Mouse (Mus musculus) neural tube, embryonic 11.5 days (tissue): Measurements from ENCODE around the gene Tmem151b. TPM values are rescaled to one million over a fixed set of nuclear protein-coding genes. Genes with fewer than 3 reads are reported as not detected.

Experiments
- ATAC-seq: fragments of 200-750 bp; cut with Nextera tagmentation; 2 replicates; pipeline ENCODE4 v1.8.0; 2017; ENCODE audit warnings: moderate number of reproducible peaks, mild to moderate bottlenecking, moderate TSS enrichment, moderate library complexity; ENCODE audit not compliant: insufficient read depth, low FRiP score, low TSS enrichment
- DNase-seq: peaks from one replicate; pipeline ENCODE4 v3.0.0-alpha.2; 2015; ENCODE audit warnings: low spot score
- H3K27ac ChIP-seq: fragments of 300-500 bp; sonication (generic); 2 replicates; pipeline ENCODE4 v1.5.1; 2014; ENCODE audit warnings: low read depth, mild to moderate bottlenecking, low read length
- H3K27me3 ChIP-seq: fragments of 300-500 bp; sonication (generic); 2 replicates; pipeline ENCODE4 v1.6.1; 2014; ENCODE audit warnings: mild to moderate bottlenecking, low read length, mixed read lengths; ENCODE audit not compliant: control insufficient read depth, insufficient read depth
- H3K36me3 ChIP-seq: fragments of 300-500 bp; sonication (generic); 2 replicates; pipeline ENCODE4 v1.6.1; 2014; ENCODE audit warnings: mild to moderate bottlenecking, low read length, moderate library complexity, mixed read lengths; ENCODE audit not compliant: control insufficient read depth, insufficient read depth
- H3K4me1 ChIP-seq: fragments of 300-500 bp; sonication (generic); 2 replicates; pipeline ENCODE4 v1.6.1; 2014; ENCODE audit warnings: low read length, mixed read lengths; ENCODE audit not compliant: control insufficient read depth, insufficient read depth
- H3K4me2 ChIP-seq: fragments of 300-500 bp; sonication (generic); 2 replicates; pipeline ENCODE4 v1.6.1; 2014; ENCODE audit warnings: low read depth, mild to moderate bottlenecking, moderate library complexity
- H3K4me3 ChIP-seq: fragments of 300-500 bp; sonication (generic); 2 replicates; pipeline ENCODE4 v1.5.1; 2014; ENCODE audit warnings: low read depth, low read length
- H3K9ac ChIP-seq: fragments of 300-500 bp; sonication (generic); 2 replicates; pipeline ENCODE4 v1.6.1; 2014; ENCODE audit warnings: mild to moderate bottlenecking, low read length
- H3K9me3 ChIP-seq: fragments of 300-500 bp; sonication (generic); 2 replicates; pipeline ENCODE4 v1.6.1; 2016; ENCODE audit warnings: low read length; ENCODE audit not compliant: control insufficient read depth
- WGBS: fragments of 180-500 bp; shearing (Covaris S2); extraction: QIAGEN DNeasy Blood & Tissue Kit; methylation state at CpG from one replicate; pipeline ENCODE4 v1.1.7; 2014; 5-methylcytosine and 5-hydroxymethylcytosine counted together
- polyA plus RNA-seq: library from polyadenylated mRNA; unstranded; fragments of >200 nt; fragmentation: Nextera tagmentation; extraction: Ambion mirVana; gene quantifications from 2 replicates; pipeline ENCODE4 v1.2.1, GENCODE M21; 2014

Gene Tmem151b
- polyA plus RNA-seq, 1 experiment from 2014 or later = 6.2 TPM

GRCm38 (mm10) chr17:45559732-45560525 lies 10.5 kb upstream of the Tmem151b start:
- no peak overlapping the region for H3K4me3 ChIP-seq
- peaks cover 10% of the 10 kb centered on the region for H3K4me1 ChIP-seq
- no peak overlapping the region for H3K27ac ChIP-seq
- peaks cover 7% of the 10 kb centered on the region for H3K27me3 ChIP-seq
- no peaks in the 10 kb centered on the region for H3K9me3 ChIP-seq
- WGBS = 89% methylated on average over 15 of the region's 15 CpGs
- ATAC-seq (no peak), DNase-seq (no peak)
- H3K9ac ChIP-seq = no peak overlapping the region
- H3K4me2 ChIP-seq = no peak overlapping the region
- H3K36me3 ChIP-seq = no peaks in the 10 kb centered on the region

GRCm38 (mm10) chr17:45557998-45558862 lies 8.8 kb upstream of the Tmem151b start:
- Histone ChIP-seq H3K27ac (no peak overlapping the region), H3K4me1 (peaks cover 5% of the 10 kb centered on the region; the same call in 1 of the 2 replicates), H3K9me3 (no peaks in the 10 kb centered on the region), H3K27me3 (peaks cover 7% of the 10 kb centered on the region), H3K9ac (no peak overlapping the region), H3K4me2 (no peak overlapping the region), H3K36me3 (no peaks in the 10 kb centered on the region), H3K4me3 (no peak overlapping the region)
- 74% methylated on average over 16 of the region's 16 CpGs for WGBS
- ATAC-seq (no peak), DNase-seq (no peak)

- Histone ChIP-seq H3K9me3 (no peaks in the 10 kb centered on the region), H3K4me1 (peaks cover 5% of the 10 kb centered on the region; the same call in 1 of the 2 replicates), H3K4me3 (no peak overlapping the region), H3K27me3 (peaks cover 7% of the 10 kb centered on the region), H3K36me3 (no peaks in the 10 kb centered on the region), H3K27ac (no peak overlapping the region), H3K9ac (no peak overlapping the region), H3K4me2 (no peak overlapping the region)
- no peak for DNase-seq
- ATAC-seq = no peak
- WGBS = 75% methylated on average over 7 of the region's 7 CpGs
These were observed 7.9 kb upstream of the Tmem151b start for GRCm38 (mm10) chr17:45557246-45557824.

GRCm38 (mm10) chr17:45556514-45557245 lies 7.2 kb upstream of the Tmem151b start:
- 77% methylated on average over 3 of the region's 3 CpGs for WGBS
- ATAC-seq (no peak), DNase-seq (no peak)
- Histone ChIP-seq H3K4me3 (peak overlapping the region; percentile 46), H3K9ac (no peak overlapping the region), H3K27ac (no peak overlapping the region), H3K4me2 (peak overlapping the region; percentile 88), H3K27me3 (peaks cover 7% of the 10 kb centered on the region), H3K36me3 (no peaks in the 10 kb centered on the region), H3K9me3 (no peaks in the 10 kb centered on the region), H3K4me1 (peaks cover 5% of the 10 kb centered on the region; the same call in 1 of the 2 replicates)

- H3K27ac ChIP-seq = no peak overlapping the region
- H3K4me1 ChIP-seq = peaks cover 5% of the 10 kb centered on the region; the same call in 1 of the 2 replicates
- peaks cover 7% of the 10 kb centered on the region for H3K27me3 ChIP-seq
- H3K9ac ChIP-seq = peak overlapping the region; percentile 68
- no peaks in the 10 kb centered on the region for H3K36me3 ChIP-seq
- H3K4me3 ChIP-seq = peak overlapping the region; percentile 46
- DNase-seq (no peak), ATAC-seq (no peak)
- WGBS = 5% methylated on average over 14 of the region's 14 CpGs
- peak overlapping the region; percentile 88 for H3K4me2 ChIP-seq
- no peaks in the 10 kb centered on the region for H3K9me3 ChIP-seq
These were observed 6.6 kb upstream of the Tmem151b start for GRCm38 (mm10) chr17:45556107-45556489.

GRCm38 (mm10) chr17:45555452-45556106 lies 6.1 kb upstream of the Tmem151b start, which contains the start of gene Nfkbie:
Nfkbie (plus strand) TSS chr17:45555703.
- Histone ChIP-seq H3K9ac (peak within 1 kb of the TSS; percentile 68), H3K4me1 (peaks cover 5% of the 10 kb centered on the region; the same call in 1 of the 2 replicates), H3K4me2 (peak within 1 kb of the TSS; percentile 88), H3K9me3 (no peaks in the 10 kb centered on the region), H3K36me3 (no peaks in the 10 kb centered on the region), H3K27ac (no peak within 1 kb of the TSS), H3K27me3 (peaks cover 7% of the 10 kb centered on the region), H3K4me3 (peak within 1 kb of the TSS; percentile 46)
- under 1% methylated on average over 45 of the region's 45 CpGs for WGBS
- peak; percentile 95 for DNase-seq
- ATAC-seq = peak; percentile 80

- H3K27me3 ChIP-seq = peaks cover 7% of the 10 kb centered on the region
- WGBS = 59% methylated on average over 1 of the region's 1 CpGs
- H3K27ac ChIP-seq = no peak overlapping the region
- H3K9ac ChIP-seq = no peak overlapping the region
- no peak for DNase-seq
- no peak overlapping the region for H3K4me2 ChIP-seq
- peaks cover 9% of the 10 kb centered on the region for H3K4me1 ChIP-seq
- H3K4me3 ChIP-seq = no peak overlapping the region
- ATAC-seq = no peak
- H3K36me3 ChIP-seq = no peaks in the 10 kb centered on the region
- no peaks in the 10 kb centered on the region for H3K9me3 ChIP-seq
These were observed 4.9 kb upstream of the Tmem151b start for GRCm38 (mm10) chr17:45554420-45554819.

GRCm38 (mm10) chr17:45553065-45553464 lies 3.6 kb upstream of the Tmem151b start:
- DNase-seq (no peak), ATAC-seq (no peak)
- no peak overlapping the region for H3K9ac ChIP-seq
- no peak overlapping the region for H3K27ac ChIP-seq
- WGBS = 91% methylated on average over 3 of the region's 3 CpGs
- no peaks in the 10 kb centered on the region for H3K9me3 ChIP-seq
- peaks cover 10% of the 10 kb centered on the region for H3K27me3 ChIP-seq
- peaks cover 9% of the 10 kb centered on the region for H3K4me1 ChIP-seq
- no peaks in the 10 kb centered on the region for H3K36me3 ChIP-seq
- H3K4me3 ChIP-seq = no peak overlapping the region
- H3K4me2 ChIP-seq = no peak overlapping the region
